In genomic region chr3:40525341-40525740, GRCm38 (mm10) we compare ENCODE assay signal across 8 mouse cellular contexts. TPM values are rescaled to one million over a fixed set of nuclear protein-coding genes. Genes with fewer than 3 reads are reported as not detected.
DNase-seq lines count a peak whose midpoint lies in the region; ATAC-seq and TF ChIP-seq lines count a peak whose summit lies in the region.

No protein-coding gene starts in this region.

- peak; percentile 89 for DNase-seq in forebrain, embryonic 11.5 days (ENCODE audit: low spot score)
- DNase-seq in liver, adult 2 months (ENCODE audit: extremely low read depth, low read depth, low spot score): peak; percentile 12
- DNase-seq in adrenal gland, postnatal 10 days: peak; percentile 69
- DNase-seq in embryo, embryonic 9.5 days (ENCODE audit: extremely low spot score): peak; percentile 66
- peak; percentile 64 for DNase-seq in lung, postnatal 10 days

- no peak for TF ChIP-seq POLR2A in liver, adult 2 months (IDR thresholded peaks at IDR 0.05; ENCODE audit: extremely low read depth, insufficient read depth, low read length)
- TF ChIP-seq POLR2A in testis, adult 2 months (IDR thresholded peaks at IDR 0.05; ENCODE audit: control insufficient read depth, low read depth, low read length): no peak

- no peak overlapping the region for H3K27ac ChIP-seq in forebrain, embryonic 11.5 days (ENCODE audit: low read depth, low read length)
- H3K27ac ChIP-seq in forebrain, embryonic 12.5 days: no peak overlapping the region
- H3K27ac ChIP-seq in liver, adult 2 months (replicated peaks; ENCODE audit: insufficient read depth, low read depth, low read length): no peak overlapping the region
- H3K27ac ChIP-seq in liver, embryonic 12.5 days: no peak overlapping the region
- no peak overlapping the region for H3K27ac ChIP-seq in testis, adult 2 months (ENCODE audit: control insufficient read depth, insufficient read depth, low read depth, low read length)

- ATAC-seq in forebrain, embryonic 11.5 days (replicated peaks; ENCODE audit: low FRiP score): 0 out of 2 replicates have a peak, but pooled peaks have one; percentile 49
- no peak for ATAC-seq in forebrain, embryonic 12.5 days (ENCODE audit: low FRiP score)
- ATAC-seq in liver, embryonic 12.5 days: no peak

- H3K9ac ChIP-seq in forebrain, embryonic 11.5 days (ENCODE audit: low read length): no peak overlapping the region
- no peak overlapping the region for H3K9ac ChIP-seq in forebrain, embryonic 12.5 days
- no peak overlapping the region for H3K9ac ChIP-seq in liver, adult 2 months (ENCODE audit: low read depth, low read length)
- H3K9ac ChIP-seq in liver, embryonic 12.5 days: no peak overlapping the region

- TF ChIP-seq CTCF in liver, adult 2 months (IDR thresholded peaks at IDR 0.05; ENCODE audit: low read depth, low read length): peak; percentile 70
- TF ChIP-seq CTCF in testis, adult 2 months (IDR thresholded peaks at IDR 0.05; ENCODE audit: control insufficient read depth, insufficient read depth, insufficient replicate concordance, low read depth, low read length): peak; percentile 77; the same call in 1 of the 2 replicates

- no peaks in the 10 kb centered on the region for H3K36me3 ChIP-seq in forebrain, embryonic 11.5 days (ENCODE audit: control insufficient read depth, insufficient read depth, low read length)
- H3K36me3 ChIP-seq in forebrain, embryonic 12.5 days (replicated peaks): no peaks in the 10 kb centered on the region
- no peaks in the 10 kb centered on the region for H3K36me3 ChIP-seq in liver, adult 2 months (ENCODE audit: control insufficient read depth, insufficient read depth, low read length)
- H3K36me3 ChIP-seq in liver, embryonic 12.5 days: no peaks in the 10 kb centered on the region
- H3K36me3 ChIP-seq in testis, adult 2 months (ENCODE audit: control insufficient read depth, insufficient read depth, low read length): no peaks in the 10 kb centered on the region

- H3K4me2 ChIP-seq in forebrain, embryonic 11.5 days (ENCODE audit: low read depth, low read length, severe bottlenecking): no peak overlapping the region
- H3K4me2 ChIP-seq in forebrain, embryonic 12.5 days: no peak overlapping the region
- H3K4me2 ChIP-seq in liver, embryonic 12.5 days: no peak overlapping the region

- H3K4me1 ChIP-seq in forebrain, embryonic 11.5 days (replicated peaks; ENCODE audit: control insufficient read depth, insufficient read depth, low read length): no peaks in the 10 kb centered on the region; the same call in 1 of the 2 replicates
- H3K4me1 ChIP-seq in forebrain, embryonic 12.5 days: peaks cover 7% of the 10 kb centered on the region
- H3K4me1 ChIP-seq in liver, adult 2 months (ENCODE audit: control insufficient read depth, insufficient read depth, low read length): no peaks in the 10 kb centered on the region
- peaks cover 18% of the 10 kb centered on the region for H3K4me1 ChIP-seq in liver, embryonic 12.5 days
- H3K4me1 ChIP-seq in testis, adult 2 months (ENCODE audit: control insufficient read depth, insufficient read depth, low read length): peaks cover 10% of the 10 kb centered on the region

- H3K4me3 ChIP-seq in forebrain, embryonic 11.5 days (ENCODE audit: low read depth, low read length): no peak overlapping the region
- H3K4me3 ChIP-seq in forebrain, embryonic 12.5 days (replicated peaks): no peak overlapping the region
- no peak overlapping the region for H3K4me3 ChIP-seq in liver, adult 2 months (ENCODE audit: insufficient read depth, low read depth, low read length)
- H3K4me3 ChIP-seq in liver, embryonic 12.5 days: no peak overlapping the region
- H3K4me3 ChIP-seq in testis, adult 2 months (ENCODE audit: control insufficient read depth, low read depth, low read length): no peak overlapping the region

- peaks cover 2% of the 10 kb centered on the region; the same call in 1 of the 2 replicates for H3K27me3 ChIP-seq in forebrain, embryonic 11.5 days (ENCODE audit: control insufficient read depth, insufficient read depth, low read length)
- peaks cover 24% of the 10 kb centered on the region for H3K27me3 ChIP-seq in forebrain, embryonic 12.5 days
- H3K27me3 ChIP-seq in liver, adult 2 months (ENCODE audit: control insufficient read depth, insufficient read depth, low read length): no peaks in the 10 kb centered on the region
- peaks cover 4% of the 10 kb centered on the region for H3K27me3 ChIP-seq in liver, embryonic 12.5 days (replicated peaks)
- H3K27me3 ChIP-seq in testis, adult 2 months (ENCODE audit: control insufficient read depth, insufficient read depth, low read length): no peaks in the 10 kb centered on the region

- 27% methylated on average over 4 of the region's 4 CpGs for WGBS in forebrain, embryonic 11.5 days
- whole genome bisulfite sequencing in forebrain, embryonic 12.5 days: 25% methylated on average over 4 of the region's 4 CpGs
- 26% methylated on average over 4 of the region's 4 CpGs for WGBS in liver, adult 2 months
- WGBS in liver, embryonic 12.5 days (ENCODE audit: insufficient replicate concordance): 14% methylated on average over 4 of the region's 4 CpGs

- H3K9me3 ChIP-seq in forebrain, embryonic 11.5 days (ENCODE audit: control insufficient read depth, low read length): no peaks in the 10 kb centered on the region
- no peaks in the 10 kb centered on the region for H3K9me3 ChIP-seq in forebrain, embryonic 12.5 days
- H3K9me3 ChIP-seq in liver, embryonic 12.5 days (replicated peaks): no peaks in the 10 kb centered on the region

- H3K79me2 ChIP-seq in liver, adult 2 months (ENCODE audit: control insufficient read depth, insufficient read depth, low read length): no peaks in the 10 kb centered on the region

RNA-seq across cellular contexts. Expression of gene Intu, which starts 5.7 kb away (rescaled TPM):
- 8.2 and 10.0 TPM in 2 replicates for polyA plus RNA-seq in forebrain, embryonic 11.5 days (2014; fragmentation: Nextera tagmentation; extraction: Ambion mirVana)
- polyA plus RNA-seq in forebrain, embryonic 12.5 days (2016; fragmentation: Nextera tagmentation; extraction: Ambion mirVana): 7.2 and 8.9 TPM in 2 replicates
- 1.7 and 2.2 TPM in 2 replicates for total RNA-seq in liver, adult 2 months (2014; rRNA removed)
- 0.82 and 1.2 TPM in 2 replicates for polyA plus RNA-seq in liver, adult 2 months (2012; rRNA removed)
- polyA plus RNA-seq in liver, embryonic 12.5 days (2016; fragmentation: Nextera tagmentation; extraction: Ambion mirVana): 1.2 and 2.0 TPM in 2 replicates
- total RNA-seq in adrenal gland, postnatal 10 days (2021): 1 to 10 TPM; 2.6 to 2.8 TPM
- polyA plus RNA-seq in testis, adult 2 months (2012; rRNA removed): 2.2 and 2.5 TPM in 2 replicates

Comparison
In these comparisons a context has a peak if more than half of its experiments do, and no peak if none do; other contexts are left out.
1. DNase-seq: peak in every context shown above with its lines; median percentile 89 in forebrain, embryonic 11.5 days; 69 in adrenal gland, postnatal 10 days; 66 in embryo, embryonic 9.5 days; 64 in lung, postnatal 10 days; 12 in liver, adult 2 months.